Mouse (Mus musculus): ENCODE measurements around the gene Asl.
A peak's percentile ranks its signal among the peaks of the same experiment; 100 is the strongest.

Asl gene

GRCm38 (mm10) chr5:130046589-130046988 is 17.5 kb upstream of the Asl start:
- no peak for DNase-seq (ENCODE audit: low read depth, low spot score)

- DNase-seq (ENCODE audit: low read depth, low spot score): no peak
Measured at GRCm38 (mm10) chr5:130046100-130046499, 17.1 kb upstream of the Asl start.

- peak; percentile 63 for DNase-seq (ENCODE audit: low read depth, low spot score)
Measured at GRCm38 (mm10) chr5:130044201-130044695, 15.2 kb upstream of the Asl start.

GRCm38 (mm10) chr5:130043741-130044140 is 14.7 kb upstream of the Asl start:
- DNase-seq (ENCODE audit: low read depth, low spot score): no peak

GRCm38 (mm10) chr5:130041262-130041661 is 12.2 kb upstream of the Asl start:
- no peak for DNase-seq (ENCODE audit: low read depth, low spot score)

GRCm38 (mm10) chr5:130040797-130041196 is 11.8 kb upstream of the Asl start:
- no peak for DNase-seq (ENCODE audit: low read depth, low spot score)

- peak; percentile 55 for DNase-seq (ENCODE audit: low read depth, low spot score)
Measured at GRCm38 (mm10) chr5:130037752-130038455, 8.9 kb upstream of the Asl start.

GRCm38 (mm10) chr5:130036300-130036699 is 7.3 kb upstream of the Asl start:
- DNase-seq (ENCODE audit: low read depth, low spot score): peak; percentile 55

GRCm38 (mm10) chr5:130033869-130034268 is 4.8 kb upstream of the Asl start:
- DNase-seq (ENCODE audit: low read depth, low spot score): no peak

- DNase-seq (ENCODE audit: low read depth, low spot score): no peak
Measured at GRCm38 (mm10) chr5:130031410-130032390, 2.7 kb upstream of the Asl start.

- no peak for DNase-seq (ENCODE audit: low read depth, low spot score)
Measured at GRCm38 (mm10) chr5:130027696-130028095, 1.4 kb downstream of the Asl start.

GRCm38 (mm10) chr5:130027134-130027533 is 1.9 kb downstream of the Asl start:
- no peak for DNase-seq (ENCODE audit: low read depth, low spot score)

- peak; percentile 93 for DNase-seq (ENCODE audit: low read depth, low spot score)
Measured at GRCm38 (mm10) chr5:130023767-130024539, 5.1 kb downstream of the Asl start.

- no peak for DNase-seq (ENCODE audit: low read depth, low spot score)
Measured at GRCm38 (mm10) chr5:130023067-130023766, 5.8 kb downstream of the Asl start.

GRCm38 (mm10) chr5:130022366-130022765 is 6.7 kb downstream of the Asl start:
- no peak for DNase-seq (ENCODE audit: low read depth, low spot score)

- DNase-seq (ENCODE audit: low read depth, low spot score): no peak
Measured at GRCm38 (mm10) chr5:130021361-130021966, 7.6 kb downstream of the Asl start.

GRCm38 (mm10) chr5:130019461-130019860 is 9.6 kb downstream of the Asl start:
- DNase-seq (ENCODE audit: low read depth, low spot score): no peak

- no peak for DNase-seq (ENCODE audit: low read depth, low spot score)
Measured at GRCm38 (mm10) chr5:130015104-130015503, 13.9 kb downstream of the Asl start.

GRCm38 (mm10) chr5:130010961-130011360 is 18.1 kb downstream of the Asl start:
- no peak for DNase-seq (ENCODE audit: low read depth, low spot score)

GRCm38 (mm10) chr5:130009784-130010183 is 19.3 kb downstream of the Asl start:
- no peak for DNase-seq (ENCODE audit: low read depth, low spot score)
